Mouse (Mus musculus): ENCODE measurements around the gene Lbx2.

The Lbx2 gene

GRCm38 (mm10) chr6:83132176-83132919, 46.2 kb downstream of the Lbx2 start:
- DNase-seq (ENCODE audit: low spot score in 2 of 2) = no peak

- no peak for DNase-seq (ENCODE audit: low spot score in 2 of 2)
Observed at GRCm38 (mm10) chr6:83134226-83134625, 48.1 kb downstream of the Lbx2 start.

GRCm38 (mm10) chr6:83134951-83135513, 48.9 kb downstream of the Lbx2 start, which contains the start of gene Rtkn:
Rtkn (plus strand) TSS chr6:83135463.
- no peak for DNase-seq (ENCODE audit: low spot score in 2 of 2)

- no peak for DNase-seq (ENCODE audit: low spot score in 2 of 2)
Observed at GRCm38 (mm10) chr6:83135571-83136161, 49.5 kb downstream of the Lbx2 start.

- DNase-seq (ENCODE audit: low spot score in 2 of 2) = no peak
Observed at GRCm38 (mm10) chr6:83136291-83136880, 50.2 kb downstream of the Lbx2 start.

GRCm38 (mm10) chr6:83136881-83137575, 50.9 kb downstream of the Lbx2 start:
- DNase-seq (ENCODE audit: low spot score in 2 of 2) = no peak

GRCm38 (mm10) chr6:83137576-83137950, 51.4 kb downstream of the Lbx2 start:
- peak in 1 of 2 experiments; percentile 65 for DNase-seq (ENCODE audit: low spot score in 2 of 2)
